Mouse (Mus musculus) frontal cortex, postnatal 25 days (tissue): ENCODE measurements at regions not wholly inside any gene's neighbourhood (a gene's known extent, or its start where the extent isn't known, plus 50 kb on each side); places are given as distances from the start of the nearest gene placed in this dataset.

ENCODE experiments used
- DNase-seq, 2 experiments: peaks; one replicate each; pipeline ENCODE4 v3.0.0; 2022; ENCODE audit warnings: low spot score in 2 of 2

DNA sequence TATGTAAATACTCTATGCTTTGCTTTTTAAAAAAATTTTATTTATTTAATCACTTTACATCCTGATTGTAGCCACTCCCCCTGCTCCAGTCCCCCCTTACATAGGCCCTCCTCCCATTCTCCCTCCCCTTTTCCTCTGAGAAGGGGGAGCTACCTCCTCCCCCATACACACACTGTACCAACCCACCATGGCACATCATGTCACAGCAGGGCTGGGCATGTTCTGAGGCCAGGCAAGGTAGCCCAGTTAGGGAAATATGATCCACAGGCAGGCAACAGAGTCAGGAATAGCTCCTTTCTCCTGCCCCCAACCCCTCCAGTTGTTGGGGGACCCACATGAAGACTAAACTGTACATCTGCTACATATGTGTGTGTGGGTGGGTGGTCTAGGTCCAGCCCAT is 1130.7 kb upstream of the Gulo start:
- DNase-seq: no peak

DNA sequence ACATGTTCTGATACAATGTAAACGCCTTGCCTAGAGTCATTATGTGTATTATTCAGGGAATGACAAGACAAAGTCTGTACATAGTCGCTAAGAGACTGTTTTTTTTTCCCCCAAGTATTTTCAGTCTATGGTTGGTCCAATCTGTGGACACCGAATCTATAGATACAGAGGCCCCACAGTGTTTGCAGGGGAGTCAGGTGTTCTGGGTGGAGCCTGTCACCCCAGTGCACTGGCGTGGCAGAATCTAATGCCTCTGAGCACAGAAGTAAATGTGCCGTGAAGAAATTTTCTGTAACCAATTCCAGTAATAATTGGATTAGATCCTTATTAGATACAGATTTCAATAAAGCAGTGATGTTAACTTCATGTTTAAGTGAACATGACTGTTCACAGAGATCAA is 1130.1 kb upstream of the Gulo start:
- DNase-seq: no peak

DNA sequence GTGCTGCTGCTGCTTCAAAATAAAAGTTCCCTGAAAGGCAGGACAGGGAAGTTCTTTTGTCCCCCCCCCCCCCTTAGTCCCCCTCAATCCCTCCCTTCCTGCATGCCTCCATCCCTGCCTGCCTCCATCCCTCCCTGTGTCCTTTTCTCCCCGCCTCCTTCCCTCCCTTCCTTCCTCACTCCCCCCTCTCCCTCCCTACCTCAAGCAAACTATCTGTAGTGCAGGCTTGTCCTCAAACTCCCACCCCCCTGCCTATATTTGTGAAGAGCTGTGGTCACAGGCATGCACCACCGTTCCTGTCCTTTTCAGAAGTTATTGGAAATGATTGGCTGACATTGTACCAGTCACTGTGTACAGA is 1127.1 kb upstream of the Gulo start:
- DNase-seq: no peak

DNA sequence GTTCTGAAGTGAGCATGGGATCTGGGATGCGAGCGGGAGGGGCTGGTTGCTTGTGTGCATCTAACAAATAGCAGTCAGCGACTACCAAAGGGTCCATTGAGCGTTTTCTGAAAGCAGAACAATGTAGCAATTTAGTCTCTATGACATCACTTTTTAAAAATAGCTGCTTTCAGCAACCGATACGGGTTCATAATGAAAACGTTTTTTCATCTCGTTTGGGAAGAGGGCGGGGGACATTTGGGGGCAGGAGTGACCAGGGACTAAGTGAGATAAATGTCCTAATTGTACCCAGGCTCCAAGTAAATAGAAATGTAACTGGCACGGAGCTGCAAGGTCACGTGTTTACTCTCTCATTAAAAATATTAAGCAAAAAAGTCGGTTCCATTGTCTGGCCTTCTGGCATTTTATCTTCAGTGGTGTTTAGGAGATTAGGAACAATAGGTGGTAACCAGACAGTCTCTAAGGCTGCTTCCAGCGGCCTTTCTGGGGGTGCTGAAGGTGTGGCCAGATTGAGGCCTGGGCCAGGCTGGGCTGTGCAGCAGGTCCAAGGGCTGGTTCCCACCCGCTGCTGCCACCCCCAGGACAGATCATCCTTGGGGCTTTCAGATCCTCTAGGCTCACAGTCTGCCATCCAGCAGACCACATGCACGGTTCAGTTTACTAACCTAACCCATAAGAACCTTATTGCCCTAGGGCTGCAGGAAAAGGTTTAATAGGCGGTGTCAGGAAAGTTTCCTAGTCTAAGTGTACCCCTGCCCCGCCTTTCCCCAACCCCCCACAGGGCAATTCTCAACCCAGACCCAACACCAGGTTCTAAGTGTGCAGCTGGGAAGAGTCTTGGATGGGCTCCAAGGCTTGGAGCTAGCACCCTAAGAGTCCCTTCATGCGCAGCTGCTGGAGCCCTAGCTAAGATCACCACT is 1126.5 kb upstream of the Gulo start:
- peak in 1 of 2 experiments; percentile 38 for DNase-seq

DNA sequence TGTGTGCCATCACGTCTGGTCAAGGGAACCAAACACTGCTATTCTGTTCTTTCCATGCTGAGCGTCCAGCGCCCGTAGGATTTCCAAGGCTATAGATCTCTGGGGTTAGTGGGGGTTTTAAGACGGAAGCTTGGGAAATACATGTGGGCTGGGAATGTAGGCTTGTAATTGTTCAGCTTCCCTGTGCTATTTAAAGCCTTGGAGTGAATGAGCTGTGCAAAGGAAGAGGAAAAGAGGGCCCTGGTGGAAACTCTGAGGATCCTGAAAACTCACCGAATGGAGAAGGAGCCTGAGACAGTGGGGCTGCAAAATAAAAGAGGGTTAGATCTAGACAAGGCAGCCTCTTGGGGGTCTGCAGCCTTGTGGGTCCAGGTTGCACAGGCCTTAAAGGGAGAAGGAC is 1124.2 kb upstream of the Gulo start:
- no peak for DNase-seq

DNA sequence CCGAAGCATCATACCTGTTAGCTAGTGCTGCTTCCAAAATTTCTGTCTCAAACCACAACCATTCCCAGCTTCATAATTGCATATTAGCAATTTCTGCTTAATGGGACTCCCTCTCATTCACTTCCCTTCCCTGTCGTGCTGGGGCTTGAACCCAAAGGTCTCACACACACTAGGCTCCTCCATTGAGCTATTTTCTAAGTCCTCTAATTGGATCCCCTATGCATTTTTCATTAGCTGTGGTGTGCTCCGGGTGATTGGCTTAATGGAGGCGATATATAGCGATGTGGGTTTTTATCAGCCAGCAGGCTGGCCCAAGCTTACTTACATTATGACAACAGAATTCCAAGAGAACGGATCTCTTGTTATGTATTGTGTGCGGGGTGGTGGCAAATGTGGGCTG is 1118.1 kb upstream of the Gulo start:
- no peak for DNase-seq

DNA sequence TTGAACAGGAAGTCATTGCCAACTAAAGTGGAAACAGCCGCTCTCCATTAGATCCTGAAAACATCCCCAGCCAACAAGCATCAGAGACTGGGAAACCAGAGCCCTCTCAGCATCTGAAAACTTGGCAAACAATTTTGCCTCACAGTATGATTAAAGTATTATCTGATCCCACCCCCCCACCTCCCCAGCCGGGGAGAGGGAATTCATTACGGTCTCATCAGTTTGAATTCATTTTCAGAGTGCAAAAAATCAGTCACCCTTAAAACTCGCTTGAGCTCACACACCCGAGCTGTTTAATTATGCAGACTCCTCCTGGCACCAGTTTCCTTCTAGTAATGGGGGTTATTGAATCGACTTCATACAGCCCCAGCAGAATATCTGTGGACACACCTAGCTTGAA is 1117.2 kb upstream of the Gulo start:
- no peak for DNase-seq

DNA sequence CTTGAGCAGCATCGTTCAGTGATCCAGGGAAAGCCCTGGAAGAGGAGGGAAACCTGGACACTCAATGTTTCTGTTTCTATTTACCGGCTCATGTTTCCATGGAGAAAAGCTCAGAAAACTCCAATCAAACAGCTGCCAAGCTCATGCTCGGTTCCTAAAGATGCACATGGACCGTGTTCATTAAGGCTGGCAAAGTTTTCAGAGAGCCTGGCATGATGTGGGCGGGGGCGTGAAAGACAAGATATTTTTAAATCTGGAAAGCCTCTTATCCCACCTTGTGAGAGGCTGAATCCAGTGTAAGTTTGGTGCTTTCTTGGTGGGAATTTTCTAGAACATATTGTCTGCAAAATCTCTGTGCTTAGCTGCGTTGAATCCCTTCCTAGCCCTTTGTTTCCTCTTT is 1114.3 kb upstream of the Gulo start:
- peak in 1 of 2 experiments; percentile 41 for DNase-seq
